Mouse (Mus musculus) stomach, embryonic 14.5 days (tissue): ENCODE measurements around the gene Syt1. TPM values are rescaled to one million over a fixed set of nuclear protein-coding genes. Genes with fewer than 3 reads are reported as not detected.

Experiments used
- ATAC-seq: fragments of 200-750 bp; cut with Nextera tagmentation; 2 replicates; pipeline ENCODE4 v1.8.0; 2017; ENCODE audit warnings: low read depth, moderate TSS enrichment; ENCODE audit not compliant: insufficient number of reproducible peaks, insufficient read depth, low FRiP score
- H3K27ac ChIP-seq: fragments of 300-500 bp; sonication (generic); 2 replicates; pipeline ENCODE4 v1.5.1; 2014; ENCODE audit warnings: mild to moderate bottlenecking, low read length, moderate library complexity, mixed read lengths
- H3K27me3 ChIP-seq: fragments of 300-500 bp; sonication (generic); 2 replicates; pipeline ENCODE4 v1.6.1; 2014; ENCODE audit warnings: low read length, control low read depth, mixed read lengths; ENCODE audit not compliant: control insufficient read depth, insufficient read depth
- H3K36me3 ChIP-seq: fragments of 300-500 bp; sonication (generic); 2 replicates; pipeline ENCODE4 v1.6.1; 2014; ENCODE audit warnings: mild to moderate bottlenecking, control low read depth, low read length, moderate library complexity, mixed read lengths; ENCODE audit not compliant: control insufficient read depth, insufficient read depth
- H3K4me1 ChIP-seq: fragments of 300-500 bp; sonication (generic); 2 replicates; pipeline ENCODE4 v1.6.1; 2014; ENCODE audit warnings: low read length, control low read depth, mixed read lengths; ENCODE audit not compliant: control insufficient read depth, insufficient read depth
- H3K4me2 ChIP-seq: fragments of 300-500 bp; sonication (generic); replicated peaks from 2 replicates; pipeline ENCODE4 v1.6.1; 2014; ENCODE audit warnings: low read depth, low read length, control low read depth
- H3K4me3 ChIP-seq: fragments of 300-500 bp; sonication (generic); 2 replicates; pipeline ENCODE4 v1.5.1; 2014; ENCODE audit warnings: low read depth, low read length, control low read depth
- H3K9ac ChIP-seq: fragments of 300-500 bp; sonication (generic); replicated peaks from 2 replicates; pipeline ENCODE4 v1.6.1; 2014; ENCODE audit warnings: low read depth, mild to moderate bottlenecking, control low read depth, low read length, moderate library complexity, mixed read lengths
- H3K9me3 ChIP-seq: fragments of 300-500 bp; sonication (generic); 2 replicates; pipeline ENCODE4 v1.6.1; 2016; ENCODE audit warnings: low read depth, low read length, control low read depth; ENCODE audit not compliant: control insufficient read depth
- WGBS: fragments of 180-500 bp; shearing (Covaris S2); extraction: QIAGEN DNeasy Blood & Tissue Kit; methylation state at CpG from one replicate; pipeline ENCODE4 v1.1.7; 2014; 5-methylcytosine and 5-hydroxymethylcytosine counted together
- polyA plus RNA-seq: library from polyadenylated mRNA; unstranded; fragments of >200 nt; fragmentation: Nextera tagmentation; extraction: Ambion mirVana; gene quantifications from 2 replicates; pipeline ENCODE4 v1.2.1, GENCODE M21; 2014

Gene Syt1
- 12.7 and 13.2 TPM in 2 replicates for polyA plus RNA-seq

DNA sequence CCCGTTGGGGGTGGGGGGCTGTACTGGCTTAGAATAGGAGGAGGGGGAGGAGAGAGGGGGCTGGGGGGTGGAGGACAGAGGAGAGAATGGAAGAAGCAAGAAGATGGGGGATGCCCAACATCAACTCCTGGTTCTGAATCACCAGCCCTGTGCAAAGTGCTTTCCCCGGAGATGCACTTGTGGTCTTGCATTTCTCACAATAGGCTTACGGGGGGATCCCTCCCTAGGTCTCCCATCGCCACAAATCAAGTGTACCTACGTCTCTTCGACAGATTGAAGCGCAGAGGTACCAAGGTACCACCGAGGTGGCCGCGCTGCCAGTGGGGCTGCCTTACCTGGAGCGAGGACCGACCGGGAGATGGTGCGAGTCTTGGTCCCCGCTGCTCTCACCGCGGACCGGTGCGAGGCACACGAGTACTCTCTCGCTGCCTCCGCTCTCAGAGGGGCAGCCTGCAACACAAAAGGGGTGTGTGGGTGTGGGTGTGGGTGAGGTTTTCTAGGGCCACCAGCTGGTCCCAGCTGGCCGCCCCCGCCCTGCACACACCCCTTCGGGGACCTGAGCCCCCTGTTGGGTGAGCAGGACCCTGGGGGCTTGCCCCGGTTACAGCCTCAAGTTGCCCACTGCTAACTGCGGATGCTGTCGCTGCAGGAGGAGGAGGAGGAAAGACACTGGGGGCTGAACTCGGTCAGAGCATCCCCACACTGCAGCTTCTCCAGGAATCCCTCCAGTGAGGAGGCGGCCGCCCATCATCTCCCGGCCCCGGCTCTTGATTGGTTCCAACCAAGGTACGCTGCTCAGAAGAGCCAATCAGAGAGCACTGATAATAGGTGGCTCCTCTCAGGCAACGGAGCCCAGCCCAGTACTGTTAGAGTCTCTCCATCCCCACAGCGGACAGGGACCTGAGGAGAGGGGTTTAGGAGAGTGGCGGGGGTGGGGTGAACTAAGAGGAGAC, at the start of gene Syt1:
Syt1 (minus strand) TSS at position 742 of the 953 bp plus-strand sequence.
- H3K9me3 ChIP-seq: no peaks in the 10 kb centered on the region
- no peaks in the 10 kb centered on the region for H3K27me3 ChIP-seq
- peak within 1 kb of the TSS; percentile 89 for H3K4me2 ChIP-seq
- ATAC-seq: peak; percentile 92
- under 1% methylated on average over 37 of the region's 37 CpGs for WGBS
- no peak within 1 kb of the TSS for H3K9ac ChIP-seq
- H3K4me3 ChIP-seq: peak within 1 kb of the TSS; percentile 40
- no peaks in the 10 kb centered on the region for H3K36me3 ChIP-seq
- no peak within 1 kb of the TSS for H3K27ac ChIP-seq
- peaks cover 6% of the 10 kb centered on the region; the same call in 1 of the 2 replicates for H3K4me1 ChIP-seq

DNA sequence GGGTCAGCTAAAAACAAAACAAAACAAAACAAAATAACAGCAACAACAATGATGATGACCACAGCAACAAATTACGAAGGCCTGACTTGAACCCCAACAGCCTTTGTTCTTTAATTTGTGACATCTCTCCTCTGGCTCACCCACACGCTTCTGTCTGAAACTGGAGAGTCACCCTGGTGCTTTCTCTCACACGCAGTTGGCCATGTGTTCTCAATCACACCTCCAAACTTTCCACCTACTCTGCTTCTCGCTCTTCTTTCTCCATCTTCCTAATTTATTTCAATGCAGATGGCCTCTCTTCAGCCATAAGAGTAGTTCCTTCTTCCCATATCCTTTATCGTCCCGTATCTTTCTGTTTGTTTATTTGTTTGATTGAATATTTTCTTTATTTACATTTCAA, 45.7 kb upstream of the Syt1 start:
- Histone ChIP-seq H3K9me3 (no peaks in the 10 kb centered on the region), H3K4me1 (no peaks in the 10 kb centered on the region), H3K27me3 (no peaks in the 10 kb centered on the region), H3K4me3 (no peak overlapping the region), H3K36me3 (no peaks in the 10 kb centered on the region), H3K9ac (no peak overlapping the region), H3K27ac (no peak overlapping the region), H3K4me2 (no peak overlapping the region)
- 78% methylated on average over 6 of the region's 6 CpGs for WGBS
- no peak for ATAC-seq

DNA sequence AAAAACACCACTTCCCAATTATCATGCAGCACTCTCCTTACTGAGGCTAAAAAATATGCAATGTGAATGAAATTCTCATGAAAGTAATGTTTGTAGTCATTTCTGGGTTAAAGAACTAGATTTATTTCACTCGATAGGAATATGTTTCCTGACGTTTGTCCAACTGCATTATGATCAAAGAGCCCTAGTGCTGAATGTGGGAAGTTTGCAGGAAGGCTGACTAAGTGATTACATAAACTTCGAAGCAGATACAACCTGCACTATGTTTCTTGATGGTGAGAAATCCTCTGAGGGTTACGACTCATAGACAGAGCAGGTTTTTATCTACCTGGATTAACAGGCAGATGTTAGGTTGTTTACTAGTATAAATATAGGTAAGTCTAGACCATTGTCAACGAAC, 36.8 kb upstream of the Syt1 start:
- Histone ChIP-seq H3K36me3 (no peaks in the 10 kb centered on the region), H3K4me1 (no peaks in the 10 kb centered on the region), H3K27ac (no peak overlapping the region), H3K9me3 (no peaks in the 10 kb centered on the region), H3K4me3 (no peak overlapping the region), H3K9ac (no peak overlapping the region), H3K4me2 (no peak overlapping the region), H3K27me3 (no peaks in the 10 kb centered on the region)
- WGBS: 70% methylated on average over 5 of the region's 5 CpGs
- no peak for ATAC-seq

DNA sequence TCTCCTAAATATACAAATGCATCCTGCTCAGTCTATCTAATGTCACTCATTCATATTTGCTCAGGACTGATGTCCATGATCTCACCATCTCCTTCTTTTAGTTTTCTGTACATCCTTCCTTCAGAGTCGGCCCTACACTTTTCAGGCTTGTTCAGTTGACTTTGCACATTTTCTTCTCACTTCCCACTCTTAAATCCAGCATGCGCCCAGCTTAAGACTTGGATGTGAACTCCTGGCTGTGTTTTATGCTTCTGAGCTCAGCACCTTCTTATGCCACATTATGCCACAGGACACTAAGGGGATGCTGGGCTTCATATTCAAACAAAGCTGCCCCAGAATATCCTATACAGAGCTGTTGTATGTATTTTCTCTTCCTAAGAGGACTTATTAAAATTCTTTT, 36.2 kb upstream of the Syt1 start:
- Histone ChIP-seq H3K9me3 (no peaks in the 10 kb centered on the region), H3K27me3 (no peaks in the 10 kb centered on the region), H3K27ac (no peak overlapping the region), H3K36me3 (no peaks in the 10 kb centered on the region), H3K9ac (no peak overlapping the region), H3K4me2 (no peak overlapping the region), H3K4me1 (no peaks in the 10 kb centered on the region), H3K4me3 (no peak overlapping the region)
- ATAC-seq: no peak
- 94% methylated on average over 2 of the region's 2 CpGs for WGBS

DNA sequence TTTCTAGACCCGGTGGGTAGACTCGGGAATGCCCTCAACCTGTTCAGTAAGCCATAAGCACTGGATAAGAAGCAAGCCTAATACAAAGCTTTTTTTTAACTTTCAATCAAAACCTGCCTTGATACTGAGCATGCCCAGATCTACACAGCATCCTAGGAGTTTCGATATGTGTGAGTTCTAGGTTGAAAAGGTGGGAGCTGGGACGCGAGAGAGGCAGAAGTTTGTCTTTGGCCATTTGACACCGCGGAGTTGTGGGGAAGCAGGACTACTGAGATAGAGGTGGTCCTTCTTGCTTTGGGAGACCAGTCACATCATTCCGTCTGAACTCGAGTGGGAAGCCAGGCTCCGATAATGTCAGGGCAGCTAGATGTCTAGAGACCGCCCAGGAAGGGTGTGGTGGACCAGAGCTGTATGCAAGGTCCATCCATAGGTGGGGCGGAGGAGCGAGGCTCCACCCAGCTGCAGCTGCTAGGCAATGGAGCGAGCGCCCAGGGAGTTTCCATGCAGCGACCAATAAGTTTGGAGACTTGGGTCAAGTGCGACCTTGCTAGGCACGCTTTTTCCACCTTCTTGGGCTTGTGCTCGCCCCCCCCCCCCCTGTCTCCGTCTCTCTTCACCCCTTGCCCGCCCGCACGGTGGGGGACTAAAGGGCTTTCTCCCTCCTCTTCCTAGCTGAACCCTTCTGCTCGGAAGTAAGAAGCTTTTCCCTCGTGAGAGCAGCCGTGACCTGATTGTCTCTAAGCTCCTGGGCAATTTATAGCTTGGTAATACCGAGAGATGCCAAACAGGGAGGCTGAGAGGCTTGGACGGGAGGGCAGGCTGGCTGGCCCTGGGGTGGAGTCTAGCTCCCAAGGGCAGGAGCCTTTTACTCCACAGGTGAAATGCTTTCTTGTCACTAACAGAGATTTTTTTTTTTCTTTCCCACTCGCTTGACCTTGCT, 714 bp upstream of the Syt1 start:
- 2% methylated on average over 23 of the region's 29 CpGs for WGBS
- Histone ChIP-seq H3K4me3 (peak overlapping the region; percentile 40), H3K9me3 (no peaks in the 10 kb centered on the region), H3K27ac (no peak overlapping the region), H3K36me3 (no peaks in the 10 kb centered on the region), H3K4me2 (peak overlapping the region; percentile 89), H3K27me3 (no peaks in the 10 kb centered on the region), H3K4me1 (peaks cover 6% of the 10 kb centered on the region; the same call in 1 of the 2 replicates), H3K9ac (no peak overlapping the region)
- ATAC-seq: peak; percentile 62

DNA sequence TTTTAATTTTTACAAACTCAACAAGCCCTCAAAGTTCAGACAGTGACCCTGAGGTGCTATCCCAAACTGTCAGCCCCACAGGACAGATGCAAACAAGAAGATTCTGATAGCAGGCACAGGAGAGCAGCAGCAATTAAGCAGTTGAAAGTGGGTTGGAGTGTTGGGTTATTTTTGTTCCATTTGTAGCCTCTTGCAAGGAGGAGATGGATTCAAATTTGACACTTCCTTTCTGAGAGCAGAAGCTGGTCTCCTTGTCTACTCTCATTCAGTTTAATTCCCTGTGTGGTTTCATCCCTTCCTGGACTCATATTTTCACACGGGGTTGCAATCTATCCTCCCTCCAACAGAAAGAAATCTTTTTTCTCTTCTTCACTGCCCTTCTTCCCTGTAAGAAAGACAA, 951 bp downstream of the Syt1 start:
- peak overlapping the region; percentile 40; the same call in 1 of the 2 replicates for H3K4me3 ChIP-seq
- peaks cover 6% of the 10 kb centered on the region; the same call in 1 of the 2 replicates for H3K4me1 ChIP-seq
- no peak for ATAC-seq
- H3K9me3 ChIP-seq: no peaks in the 10 kb centered on the region
- peak overlapping the region; percentile 89; the same call in 1 of the 2 replicates for H3K4me2 ChIP-seq
- H3K27ac ChIP-seq: no peak overlapping the region
- no peaks in the 10 kb centered on the region for H3K36me3 ChIP-seq
- H3K27me3 ChIP-seq: no peaks in the 10 kb centered on the region
- WGBS: 4% methylated on average over 1 of the region's 1 CpGs
- no peak overlapping the region for H3K9ac ChIP-seq

DNA sequence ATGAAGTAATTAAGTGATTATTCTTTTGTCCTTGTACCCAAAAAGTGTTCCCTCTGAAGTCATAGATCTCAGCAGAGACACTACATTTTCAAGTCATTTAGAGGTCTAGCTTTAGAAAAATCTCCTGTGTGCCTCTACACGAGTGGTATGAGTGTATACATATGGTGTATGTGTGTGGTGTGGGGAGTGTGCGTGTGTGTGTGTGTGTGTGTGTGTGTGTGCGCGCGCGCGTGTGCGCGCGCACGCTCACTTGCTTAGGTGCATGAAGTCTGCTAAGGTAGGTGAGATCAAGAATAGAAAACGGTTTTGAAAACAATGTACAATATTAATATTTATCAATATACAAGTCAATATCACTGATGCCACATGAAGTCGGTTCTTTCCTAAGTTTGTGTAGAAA, 2.3 kb downstream of the Syt1 start:
- no peak overlapping the region for H3K4me2 ChIP-seq
- no peak overlapping the region for H3K27ac ChIP-seq
- H3K4me1 ChIP-seq: peaks cover 6% of the 10 kb centered on the region; the same call in 1 of the 2 replicates
- no peak overlapping the region for H3K9ac ChIP-seq
- H3K27me3 ChIP-seq: no peaks in the 10 kb centered on the region
- H3K9me3 ChIP-seq: no peaks in the 10 kb centered on the region
- no peak for ATAC-seq
- WGBS: 91% methylated on average over 13 of the region's 13 CpGs
- H3K36me3 ChIP-seq: no peaks in the 10 kb centered on the region
- H3K4me3 ChIP-seq: no peak overlapping the region

DNA sequence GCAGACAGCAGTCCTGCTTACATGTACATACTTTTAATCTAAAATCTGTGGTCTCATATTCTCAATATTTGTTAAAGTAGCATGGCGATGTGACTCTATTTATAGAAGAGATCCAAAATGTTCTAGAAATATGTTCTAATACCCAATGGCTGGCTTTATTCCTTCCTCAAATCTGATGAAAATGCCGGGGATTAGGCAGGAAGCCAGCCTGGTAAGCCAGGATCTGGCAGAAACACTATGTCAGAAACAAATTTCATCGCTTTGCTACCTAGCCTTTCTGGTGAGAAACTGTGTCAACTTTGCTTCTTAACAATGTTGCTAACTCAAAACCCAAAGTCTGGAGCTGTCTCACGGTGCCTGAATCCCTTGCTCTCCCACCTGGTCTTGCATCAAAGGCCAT, 7.3 kb downstream of the Syt1 start:
- WGBS: 75% methylated on average over 4 of the region's 4 CpGs
- Histone ChIP-seq H3K4me3 (no peak overlapping the region), H3K27ac (no peak overlapping the region), H3K36me3 (no peaks in the 10 kb centered on the region), H3K9me3 (no peaks in the 10 kb centered on the region), H3K27me3 (no peaks in the 10 kb centered on the region), H3K9ac (no peak overlapping the region), H3K4me1 (no peaks in the 10 kb centered on the region), H3K4me2 (no peak overlapping the region)
- ATAC-seq: no peak
